Mouse (Mus musculus) myocyte (in vitro differentiated cells): ENCODE data around the gene Myh2. TPM values are rescaled to one million over a fixed set of nuclear protein-coding genes. Genes with fewer than 3 reads are reported as not detected.

Source experiments
- H3K27me3 ChIP-seq: one replicate; pipeline ENCODE4 v1.6.1; 2011; ENCODE audit not compliant: control insufficient read depth, insufficient read depth, insufficient read length
- H3K36me3 ChIP-seq: one replicate; pipeline ENCODE4 v1.6.1; 2011; ENCODE audit not compliant: control insufficient read depth, insufficient read depth
- H3K4me2 ChIP-seq: one replicate; pipeline ENCODE4 v1.6.1; 2011; ENCODE audit warnings: low read depth, control low read depth
- H3K4me3 ChIP-seq: one replicate; pipeline ENCODE4 v1.5.1; 2011; ENCODE audit warnings: mild to moderate bottlenecking, control low read depth, moderate library complexity
- H3K79me2 ChIP-seq: one replicate; pipeline ENCODE4 v1.6.1; 2011; ENCODE audit not compliant: control insufficient read depth, insufficient read depth
- H3ac ChIP-seq: one replicate; pipeline ENCODE4 v1.6.1; 2011; ENCODE audit not compliant: control insufficient read depth, insufficient read length
- CEBPB ChIP-seq: IDR thresholded peaks from 2 replicates; pipeline ENCODE4 v1.6.1; 2011; ENCODE audit warnings: mild to moderate bottlenecking, moderate library complexity; ENCODE audit not compliant: poor library complexity, insufficient read depth, severe bottlenecking
- E2F4 ChIP-seq: IDR thresholded peaks from one replicate; pipeline ENCODE4 v1.6.1; 2011; ENCODE audit warnings: mild to moderate bottlenecking, control low read depth, moderate library complexity; ENCODE audit not compliant: insufficient read depth
- MAX ChIP-seq: IDR thresholded peaks from one replicate; pipeline ENCODE4 v1.6.1; 2011; ENCODE audit warnings: low read depth, mild to moderate bottlenecking, control low read depth
- MYOD1 ChIP-seq, 3 experiments: IDR thresholded peaks; one replicate each; pipeline ENCODE4 v1.6.1; 2011; ENCODE audit warnings: control low read depth in 2 of 3, low read depth in 2 of 3, mild to moderate bottlenecking in 2 of 3, moderate library complexity in 1 of 3; ENCODE audit not compliant: insufficient read length in 2 of 3, control insufficient read depth in 1 of 3
- MYOG ChIP-seq, 3 experiments: IDR thresholded peaks; one replicate each; pipeline ENCODE4 v1.6.1; 2011; ENCODE audit warnings: control low read depth in 2 of 3, low read depth in 2 of 3, mild to moderate bottlenecking in 2 of 3; ENCODE audit not compliant: insufficient read length in 2 of 3, control insufficient read depth in 1 of 3, insufficient read depth in 1 of 3
- POLR2A ChIP-seq: IDR thresholded peaks from one replicate; pipeline ENCODE4 v1.6.1; 2011; ENCODE audit warnings: low read depth, mild to moderate bottlenecking, control low read depth, moderate library complexity; ENCODE audit not compliant: insufficient read length
- POLR2AphosphoS2 ChIP-seq: IDR thresholded peaks from one replicate; pipeline ENCODE4 v1.6.1; 2011; ENCODE audit warnings: low read depth, control low read depth; ENCODE audit not compliant: insufficient read length
- REST ChIP-seq: IDR thresholded peaks from one replicate; pipeline ENCODE4 v1.6.1; 2011; ENCODE audit warnings: mild to moderate bottlenecking, control low read depth, moderate library complexity; ENCODE audit not compliant: insufficient read depth, insufficient read length
- SRF ChIP-seq: IDR thresholded peaks from one replicate; pipeline ENCODE4 v1.6.1; 2011; ENCODE audit warnings: low read depth; ENCODE audit not compliant: control insufficient read depth, insufficient read length
- TCF12 ChIP-seq: IDR thresholded peaks from one replicate; pipeline ENCODE4 v1.6.1; 2011; ENCODE audit warnings: mild to moderate bottlenecking, control low read depth; ENCODE audit not compliant: poor library complexity, insufficient read depth, severe bottlenecking
- TCF3 ChIP-seq: IDR thresholded peaks from one replicate; pipeline ENCODE4 v1.6.1; 2011; ENCODE audit warnings: low read depth, control low read depth; ENCODE audit not compliant: insufficient read length
- USF1 ChIP-seq: IDR thresholded peaks from one replicate; pipeline ENCODE4 v1.6.1; 2011; ENCODE audit warnings: low read depth, mild to moderate bottlenecking, control low read depth, moderate library complexity
- polyA plus RNA-seq: library from polyadenylated mRNA; unstranded; fragments of >200 nt; fragmentation: generic; extraction: Trizol; gene quantifications from one replicate; pipeline ENCODE4 v1.2.1, GENCODE M21; 2012; ENCODE audit warnings: missing spikeins

The Myh2 gene
- polyA plus RNA-seq, 1 experiment: 0.54 TPM

- no peak overlapping the region for H3K4me2 ChIP-seq
- no peak overlapping the region for H3K4me3 ChIP-seq
- no peaks in the 10 kb centered on the region for H3K79me2 ChIP-seq
- no peak overlapping the region for H3ac ChIP-seq
- TF ChIP-seq TCF3: no peak
- no peaks in the 10 kb centered on the region for H3K27me3 ChIP-seq
- H3K36me3 ChIP-seq: no peaks in the 10 kb centered on the region
Observed at GRCm38 (mm10) chr11:67224466-67224865, 53.6 kb downstream of the Myh2 start.

- H3ac ChIP-seq: no peak overlapping the region
- TF ChIP-seq POLR2A: no peak
- TF ChIP-seq REST: no peak
- TF ChIP-seq USF1: no peak
- no peak for TF ChIP-seq POLR2AphosphoS2
Observed at GRCm38 (mm10) chr11:67228731-67229130, 57.9 kb downstream of the Myh2 start.

GRCm38 (mm10) chr11:67229166-67229565, 58.3 kb downstream of the Myh2 start:
- Histone ChIP-seq H3K79me2 (no peaks in the 10 kb centered on the region), H3ac (no peak overlapping the region), H3K4me2 (no peak overlapping the region), H3K36me3 (no peaks in the 10 kb centered on the region), H3K27me3 (no peaks in the 10 kb centered on the region), H3K4me3 (no peak overlapping the region)
- no peak for TF ChIP-seq MAX
- TF ChIP-seq POLR2A: no peak
- TF ChIP-seq USF1: no peak
- TF ChIP-seq E2F4: no peak
- TF ChIP-seq CEBPB: no peak
- no peak for TF ChIP-seq MYOD1 (IDR thresholded peaks at IDR 0.05; ENCODE audit: control insufficient read depth in 1 of 3, insufficient read length in 2 of 3, low read depth in 2 of 3)
- no peak for TF ChIP-seq POLR2AphosphoS2
- no peak for TF ChIP-seq TCF12
- no peak for TF ChIP-seq REST
- no peak for TF ChIP-seq MYOG (IDR thresholded peaks at IDR 0.05; ENCODE audit: control insufficient read depth in 1 of 3, insufficient read depth in 1 of 3, insufficient read length in 2 of 3, low read depth in 2 of 3)
- TF ChIP-seq SRF: no peak
- TF ChIP-seq TCF3: no peak

More at GRCm38 (mm10) chr11:67228731-67229130, 57.9 kb downstream of the Myh2 start:
- no peaks in the 10 kb centered on the region for H3K36me3 ChIP-seq
- H3K4me3 ChIP-seq: no peak overlapping the region
- H3K4me2 ChIP-seq: no peak overlapping the region
- no peaks in the 10 kb centered on the region for H3K79me2 ChIP-seq
- no peaks in the 10 kb centered on the region for H3K27me3 ChIP-seq

- Histone ChIP-seq H3K36me3 (no peaks in the 10 kb centered on the region), H3ac (no peak overlapping the region), H3K79me2 (no peaks in the 10 kb centered on the region), H3K4me3 (no peak overlapping the region), H3K4me2 (no peak overlapping the region), H3K27me3 (no peaks in the 10 kb centered on the region)
- TF ChIP-seq CEBPB (0 out of 2 replicates have a peak, but pooled peaks have one; percentile 39), POLR2A (no peak)
Observed at GRCm38 (mm10) chr11:67229946-67230345, 59.1 kb downstream of the Myh2 start.

- Histone ChIP-seq H3K4me2 (no peak overlapping the region), H3K4me3 (no peak overlapping the region), H3ac (no peak overlapping the region), H3K79me2 (no peaks in the 10 kb centered on the region), H3K36me3 (no peaks in the 10 kb centered on the region), H3K27me3 (no peaks in the 10 kb centered on the region)
- no peak for TF ChIP-seq TCF3
- no peak for TF ChIP-seq REST
- no peak for TF ChIP-seq MAX
- TF ChIP-seq CEBPB: no peak
- TF ChIP-seq POLR2A: no peak
- no peak for TF ChIP-seq POLR2AphosphoS2
- no peak for TF ChIP-seq E2F4
- TF ChIP-seq MYOG (IDR thresholded peaks at IDR 0.05; ENCODE audit: control insufficient read depth in 1 of 3, insufficient read depth in 1 of 3, insufficient read length in 2 of 3, low read depth in 2 of 3): no peak
- no peak for TF ChIP-seq USF1
- no peak for TF ChIP-seq MYOD1 (IDR thresholded peaks at IDR 0.05; ENCODE audit: control insufficient read depth in 1 of 3, insufficient read length in 2 of 3, low read depth in 2 of 3)
- TF ChIP-seq SRF: no peak
- TF ChIP-seq TCF12: no peak
Observed at GRCm38 (mm10) chr11:67235639-67236358, 65.0 kb downstream of the Myh2 start.
